Mouse (Mus musculus) heart, postnatal 10 days (tissue): ENCODE measurements around the gene Afdn. TPM values are rescaled to one million over a fixed set of nuclear protein-coding genes. Genes with fewer than 3 reads are reported as not detected.

ENCODE experiments used
- DNase-seq, 2 experiments: peaks; one replicate each; pipeline ENCODE4 v3.0.0; 2021
- intact Hi-C: fragments of 180-260 bp; cut with DNase I; formaldehyde crosslinking; loops from one replicate; pipeline ENCODE4 v1.15.1; 2025
- total RNA-seq, 2 experiments: library from RNA; stranded (reverse); gene quantifications; 2 replicates each; pipeline ENCODE4 v1.2.3; 2021

Gene Afdn
- total RNA-seq, 2 experiments from 2014 or later: 112 to 150 TPM

GRCm38 (mm10) chr17:13856429-13857090, 96.2 kb downstream of the Afdn start:
- intact Hi-C loops: no loop called here
- DNase-seq: no peak

GRCm38 (mm10) chr17:13865340-13865739, 105.0 kb downstream of the Afdn start:
- no peak for DNase-seq
- intact Hi-C loops: no loop called here

DNA sequence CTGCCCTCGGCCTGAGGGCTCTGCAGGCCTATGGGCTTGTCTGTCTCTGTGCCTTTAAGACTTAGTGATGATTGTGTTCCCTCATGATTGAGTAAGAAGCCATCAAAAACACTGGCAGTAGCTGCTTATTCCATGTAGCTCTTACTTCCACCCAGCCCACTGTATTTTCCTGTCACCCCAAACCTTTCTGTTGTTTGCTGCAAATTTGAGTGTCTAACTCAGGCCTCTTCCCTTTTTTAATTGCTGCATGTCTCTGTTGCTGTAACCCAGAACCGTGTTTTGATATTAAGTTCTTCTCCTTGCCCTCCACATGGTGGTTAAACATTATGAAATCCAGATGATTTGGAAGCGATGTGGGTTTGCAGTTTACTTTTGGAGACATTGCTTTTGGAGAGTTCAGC, 106.6 kb downstream of the Afdn start:
- intact Hi-C loops: no loop called here
- DNase-seq: no peak

- no peak for DNase-seq
- intact Hi-C loops: no loop called here
Measured at GRCm38 (mm10) chr17:13867475-13867874, 107.1 kb downstream of the Afdn start.

DNA sequence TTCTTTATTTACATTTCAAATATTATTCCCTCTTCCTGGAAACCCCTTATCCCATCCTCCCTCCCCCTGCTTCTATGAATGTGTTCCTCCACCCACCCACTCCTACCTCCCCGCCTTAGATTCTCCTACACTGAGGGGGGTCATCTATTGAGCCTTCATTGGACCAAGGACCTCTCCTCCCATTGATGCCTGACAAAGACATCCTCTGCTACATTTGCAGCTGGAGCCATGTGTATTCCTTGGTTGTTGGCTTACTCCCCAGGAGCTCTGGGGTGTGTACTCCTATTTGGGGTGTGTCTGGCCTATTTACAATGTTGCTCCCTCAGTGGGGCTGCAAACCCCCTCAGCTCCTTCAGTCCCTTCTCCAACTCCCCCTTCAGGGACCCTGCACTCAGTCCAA, 109.9 kb downstream of the Afdn start:
- intact Hi-C loops: no loop called here

GRCm38 (mm10) chr17:13874245-13874644, 113.9 kb downstream of the Afdn start:
- peak; percentile 61 to 62 for DNase-seq
- intact Hi-C loops: no loop called here

More for the DNA sequence above, 109.9 kb downstream of the Afdn start:
- no peak for DNase-seq

DNA sequence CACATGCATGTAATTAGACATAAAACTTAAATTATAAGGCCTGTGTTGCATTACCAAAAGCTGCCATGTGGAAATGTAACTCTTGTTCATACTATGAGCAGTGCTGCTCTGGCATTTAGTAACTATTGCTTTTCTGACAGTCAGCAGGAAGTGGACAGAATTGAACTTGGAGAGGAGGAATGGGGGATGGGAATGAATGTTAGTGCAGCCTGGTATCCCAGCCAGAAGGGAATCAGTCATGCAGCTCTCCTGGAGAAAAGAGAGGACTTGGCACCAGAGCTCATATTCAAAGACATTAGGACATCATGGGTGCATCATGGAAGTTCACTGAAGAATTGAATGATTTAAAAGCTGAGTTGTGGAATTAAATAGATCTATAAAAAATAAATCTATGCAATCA, 117.1 kb downstream of the Afdn start:
- DNase-seq: no peak
- intact Hi-C loops: loop anchor here (5.0 kb wide), 1 partner anchor 35 kb away; no protein-coding TSS in a partner anchor

DNA sequence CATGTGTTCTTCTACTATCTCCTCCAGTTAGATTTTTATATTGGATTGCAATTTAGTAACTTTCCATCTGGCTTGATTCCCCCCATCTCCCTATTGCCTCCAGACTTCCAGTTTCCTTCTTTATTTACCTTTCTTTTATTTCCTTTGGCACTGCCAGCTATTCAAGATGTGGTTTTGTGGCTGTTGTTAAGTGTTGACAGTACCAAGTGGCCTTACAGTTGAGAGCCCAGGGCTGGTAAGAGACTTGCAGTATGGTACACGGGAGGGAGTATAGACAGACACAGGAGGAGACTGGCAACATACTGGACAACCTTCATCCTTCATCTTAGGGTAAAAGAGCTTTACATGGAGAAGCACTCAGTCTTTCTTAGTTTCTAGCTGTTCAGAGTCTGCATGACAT, 119.4 kb downstream of the Afdn start:
- intact Hi-C loops: loop anchor here (2.0 to 5.0 kb wide), 2 partner anchors 13 to 33 kb away; no protein-coding TSS in a partner anchor
- no peak for DNase-seq

DNA sequence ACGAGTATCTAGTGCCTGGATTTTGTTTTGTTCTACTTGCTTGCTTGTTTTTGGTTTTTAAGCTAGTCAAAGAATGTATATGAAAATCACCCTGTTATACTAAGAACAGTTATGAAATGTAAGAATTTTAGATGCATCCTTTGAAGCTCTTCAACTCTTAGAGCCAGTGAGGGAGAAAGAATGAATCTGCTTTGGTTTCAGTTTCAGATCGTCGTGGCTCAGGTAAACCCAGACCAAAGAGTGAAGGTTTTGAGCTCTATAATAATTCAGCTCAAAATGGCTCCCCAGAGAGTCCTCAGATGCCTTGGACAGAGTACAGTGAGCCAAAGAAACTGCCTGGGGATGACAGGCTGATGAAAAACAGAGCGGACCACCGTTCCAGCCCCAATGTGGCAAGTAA, 123.2 kb downstream of the Afdn start:
- DNase-seq: no peak
- intact Hi-C loops: no loop called here

- intact Hi-C loops: no loop called here
- DNase-seq: no peak
Measured at GRCm38 (mm10) chr17:13889818-13890434, 129.6 kb downstream of the Afdn start.

DNA sequence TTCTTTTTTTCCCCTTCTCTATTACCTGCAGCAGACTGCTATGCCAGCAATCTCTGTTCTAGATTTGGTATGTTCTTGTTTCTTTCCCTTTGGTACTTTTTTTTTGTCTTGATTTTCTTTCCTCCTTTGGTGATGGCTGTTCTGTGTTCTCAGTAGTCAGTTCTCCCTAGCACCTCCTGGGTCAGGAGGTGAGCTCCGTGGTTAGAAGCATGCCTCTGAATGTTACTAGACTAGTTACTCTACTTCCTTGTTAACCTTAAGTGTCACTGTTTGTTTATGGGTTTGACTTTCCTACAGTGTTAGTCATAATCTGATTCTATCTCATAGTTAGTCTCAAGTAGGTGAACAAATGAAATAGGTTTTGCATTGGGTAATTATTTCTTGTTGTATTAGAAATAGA, 130.6 kb downstream of the Afdn start:
- intact Hi-C loops: no loop called here

GRCm38 (mm10) chr17:13898838-13899237, 138.5 kb downstream of the Afdn start:
- intact Hi-C loops: no loop called here
- no peak for DNase-seq

More for the DNA sequence above, 130.6 kb downstream of the Afdn start:
- no peak for DNase-seq

GRCm38 (mm10) chr17:13899241-13899640, 138.9 kb downstream of the Afdn start:
- intact Hi-C loops: no loop called here
- no peak for DNase-seq

GRCm38 (mm10) chr17:13903793-13904192, 143.5 kb downstream of the Afdn start:
- intact Hi-C loops: loop anchor here (5.0 kb wide), 1 partner anchor 41 kb away; no protein-coding TSS in a partner anchor
- DNase-seq: no peak

DNA sequence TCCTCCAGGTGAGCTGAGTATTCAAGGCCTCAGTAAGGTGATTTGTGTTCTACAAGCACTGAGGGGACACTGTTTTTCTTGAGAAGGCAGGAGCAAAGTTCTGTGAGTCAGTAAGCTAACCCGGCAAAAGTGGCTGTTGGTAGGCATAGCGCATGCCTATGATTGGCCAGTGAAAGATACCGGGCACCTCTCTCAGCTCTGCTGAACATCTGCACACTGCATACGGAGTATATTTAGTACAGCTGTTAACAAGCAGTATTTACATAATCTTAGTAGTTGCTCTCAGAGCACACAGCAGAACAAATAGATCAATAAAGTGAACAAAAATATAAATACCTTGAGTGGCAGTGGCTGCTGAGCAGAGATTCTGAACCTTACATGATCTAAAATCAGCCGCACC, 146.7 kb downstream of the Afdn start:
- DNase-seq: no peak

DNA sequence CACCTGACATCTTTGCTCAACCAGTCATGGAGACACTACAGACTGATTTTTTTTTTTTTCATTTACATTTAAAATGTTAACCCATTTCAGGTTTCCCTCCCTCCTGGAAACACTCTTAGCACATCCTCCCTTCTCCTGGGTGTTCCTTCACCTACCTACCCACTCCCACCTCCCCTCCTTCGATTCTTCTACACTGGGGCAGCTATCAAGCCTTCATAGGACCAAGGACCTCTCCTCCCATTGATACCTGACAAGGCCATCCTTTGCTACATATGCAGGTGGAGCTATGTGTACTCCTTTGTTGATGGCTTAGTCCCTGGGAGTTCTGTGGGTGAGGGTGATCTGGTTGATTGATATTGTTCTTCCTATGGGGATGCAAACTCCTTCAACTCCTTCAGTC, 147.3 kb downstream of the Afdn start:
- intact Hi-C loops: no loop called here
- DNase-seq: no peak

More for the DNA sequence above, 146.7 kb downstream of the Afdn start:
- intact Hi-C loops: no loop called here

GRCm38 (mm10) chr17:13913951-13914350, 153.6 kb downstream of the Afdn start:
- intact Hi-C loops: loop anchor here (5.0 kb wide), 1 partner anchor 37 kb away; no protein-coding TSS in a partner anchor
- no peak for DNase-seq

- intact Hi-C loops: loop anchor here (5.0 kb wide), 1 partner anchor 37 kb away; no protein-coding TSS in a partner anchor
- peak; percentile 64 to 69 for DNase-seq
Measured at GRCm38 (mm10) chr17:13914531-13914930, 154.2 kb downstream of the Afdn start.

GRCm38 (mm10) chr17:13920771-13921170, 160.4 kb downstream of the Afdn start:
- intact Hi-C loops: no loop called here

GRCm38 (mm10) chr17:13923418-13923817, 163.1 kb downstream of the Afdn start:
- intact Hi-C loops: no loop called here

More at GRCm38 (mm10) chr17:13920771-13921170, 160.4 kb downstream of the Afdn start:
- DNase-seq: no peak

GRCm38 (mm10) chr17:13924588-13924987, 164.2 kb downstream of the Afdn start:
- no peak for DNase-seq
- intact Hi-C loops: no loop called here

More at GRCm38 (mm10) chr17:13923418-13923817, 163.1 kb downstream of the Afdn start:
- no peak for DNase-seq

DNA sequence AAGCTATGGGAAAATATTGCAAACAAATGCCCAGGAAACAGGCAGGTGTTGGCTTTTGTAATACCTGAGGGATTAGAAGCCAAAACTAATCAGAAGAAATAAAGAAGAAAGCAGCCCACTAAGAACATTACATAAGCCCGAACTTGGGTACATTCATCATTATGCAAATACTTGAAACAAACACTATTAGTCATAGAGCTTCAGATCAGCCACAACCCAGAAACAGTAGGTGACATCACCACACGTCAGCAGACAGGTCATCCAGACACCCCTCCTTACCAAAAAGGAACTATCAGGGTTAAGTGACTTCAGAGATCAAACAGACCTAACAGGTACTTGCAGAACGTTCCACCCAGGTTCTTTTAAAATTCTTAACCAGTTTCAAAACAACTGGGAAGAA, 165.6 kb downstream of the Afdn start:
- intact Hi-C loops: no loop called here
- DNase-seq: no peak
